Mouse (Mus musculus) megakaryocyte, embryonic 14.5 days (primary cell): ENCODE data around the gene Rp9.

Source experiments
- FLI1 ChIP-seq: IDR thresholded peaks from 2 replicates; pipeline ENCODE4 v1.6.1; 2012; ENCODE audit warnings: low read length, inconsistent platforms, mixed read lengths
- GATA1 ChIP-seq: IDR thresholded peaks from 3 replicates; pipeline ENCODE4 v1.6.1; 2012; ENCODE audit warnings: mixed read lengths, low read length, inconsistent platforms, borderline replicate concordance

GRCm38 (mm10) chr9:22423507-22423906 is 46.0 kb downstream of the Rp9 start:
- TF ChIP-seq GATA1 (no peak), FLI1 (no peak)
